Mouse (Mus musculus): ENCODE results near the gene Kcnab2. TPM values are rescaled to one million over a fixed set of nuclear protein-coding genes. Genes with fewer than 3 reads are reported as not detected.

The Kcnab2 gene
- total and polyA plus RNA-seq, 2 experiments = 0.37 to 0.59 TPM

DNA sequence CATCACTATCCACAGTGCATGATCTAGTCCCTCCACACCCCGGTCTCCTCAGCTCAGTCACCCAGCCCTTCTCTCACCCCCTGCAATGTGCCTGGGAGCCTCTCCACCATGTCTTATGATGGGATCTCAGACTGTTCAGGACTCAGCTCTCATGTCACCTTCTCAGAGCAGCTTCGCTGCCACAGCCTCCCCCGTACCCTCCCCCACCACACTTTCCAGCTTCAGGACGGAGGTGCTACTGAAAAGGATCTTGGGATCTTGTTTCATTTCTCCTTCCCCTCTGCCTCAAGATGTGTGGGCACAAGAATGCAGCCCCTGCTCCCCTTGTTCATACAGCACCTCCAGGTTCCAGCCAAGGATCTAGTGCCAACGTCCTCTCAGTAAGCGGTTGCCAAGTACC lies 54.1 kb downstream of the Kcnab2 start:
- no peak for DNase-seq (ENCODE audit: extremely low read depth, low read depth, low spot score)
- H3K79me2 ChIP-seq (ENCODE audit: control insufficient read depth, insufficient read depth, low read length) = no peaks in the 10 kb centered on the region
- 85% methylated on average over 6 of the region's 6 CpGs for WGBS
- H3K4me1 ChIP-seq (ENCODE audit: control insufficient read depth, insufficient read depth, low read length) = no peaks in the 10 kb centered on the region
- no peaks in the 10 kb centered on the region for H3K27me3 ChIP-seq (ENCODE audit: control insufficient read depth, insufficient read depth, low read length)
- H3K27ac ChIP-seq (replicated peaks; ENCODE audit: insufficient read depth, low read depth, low read length) = no peak overlapping the region
- H3K4me3 ChIP-seq (ENCODE audit: insufficient read depth, low read depth, low read length) = no peak overlapping the region
- no peak for TF ChIP-seq POLR2A (IDR thresholded peaks at IDR 0.05; ENCODE audit: extremely low read depth, insufficient read depth, low read length)
- TF ChIP-seq CTCF (IDR thresholded peaks at IDR 0.05; ENCODE audit: low read depth, low read length) = no peak
- no peaks in the 10 kb centered on the region for H3K36me3 ChIP-seq (ENCODE audit: control insufficient read depth, insufficient read depth, low read length)
- no peak overlapping the region for H3K9ac ChIP-seq (ENCODE audit: low read depth, low read length)

DNA sequence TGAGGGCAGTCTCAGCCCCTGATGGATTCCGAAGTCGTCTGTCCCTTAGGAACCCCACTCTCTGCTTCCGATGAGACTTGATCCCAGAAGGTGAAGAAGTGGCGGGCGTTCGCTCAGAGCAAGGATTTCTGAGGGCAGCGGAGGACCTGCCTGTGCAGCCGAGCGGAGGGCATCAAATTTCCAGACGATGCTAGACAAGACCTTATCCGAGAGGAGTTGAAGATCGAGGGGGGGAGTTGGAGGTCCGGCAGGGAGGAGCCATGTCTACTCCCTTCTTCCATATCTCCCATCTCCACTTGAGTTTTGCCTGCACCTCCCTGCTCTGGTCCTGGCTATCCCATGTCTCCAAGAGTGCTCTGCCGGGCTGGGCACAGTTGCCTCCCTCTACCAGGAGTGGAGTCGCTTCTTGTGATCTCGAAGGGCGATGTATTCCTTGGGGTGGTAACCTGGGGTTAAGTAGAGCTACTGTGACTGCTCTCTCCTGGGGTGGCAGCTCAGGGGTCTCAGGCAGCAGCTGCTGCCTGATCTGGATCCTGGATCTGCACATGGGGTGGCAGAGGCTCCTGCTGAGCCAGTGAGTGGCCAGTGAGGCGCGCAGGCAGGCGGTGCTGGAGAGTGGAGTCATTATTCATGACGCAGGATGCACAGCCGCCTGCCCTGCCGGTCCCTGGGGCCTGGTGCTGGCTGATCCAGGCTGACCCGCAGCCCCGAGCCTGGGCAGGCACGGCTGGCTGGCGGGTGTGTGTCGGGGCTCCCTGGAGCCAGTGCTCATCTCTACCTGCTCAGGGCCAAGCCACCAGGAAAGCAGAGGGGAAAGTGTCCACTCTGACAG lies 59.2 kb downstream of the Kcnab2 start:
- no peak for DNase-seq (ENCODE audit: extremely low read depth, low read depth, low spot score)
- no peaks in the 10 kb centered on the region for H3K27me3 ChIP-seq (ENCODE audit: control insufficient read depth, insufficient read depth, low read length)
- H3K27ac ChIP-seq (replicated peaks; ENCODE audit: insufficient read depth, low read depth, low read length) = no peak overlapping the region
- H3K4me1 ChIP-seq (ENCODE audit: control insufficient read depth, insufficient read depth, low read length) = no peaks in the 10 kb centered on the region
- 48% methylated on average over 28 of the region's 28 CpGs for WGBS
- no peaks in the 10 kb centered on the region for H3K36me3 ChIP-seq (ENCODE audit: control insufficient read depth, insufficient read depth, low read length)
- H3K4me3 ChIP-seq (ENCODE audit: insufficient read depth, low read depth, low read length) = no peak overlapping the region
- no peak overlapping the region for H3K9ac ChIP-seq (ENCODE audit: low read depth, low read length)
- TF ChIP-seq CTCF (IDR thresholded peaks at IDR 0.05; ENCODE audit: low read depth, low read length) (no peak), POLR2A (IDR thresholded peaks at IDR 0.05; ENCODE audit: extremely low read depth, insufficient read depth, low read length) (no peak)
- no peaks in the 10 kb centered on the region for H3K79me2 ChIP-seq (ENCODE audit: control insufficient read depth, insufficient read depth, low read length)

DNA sequence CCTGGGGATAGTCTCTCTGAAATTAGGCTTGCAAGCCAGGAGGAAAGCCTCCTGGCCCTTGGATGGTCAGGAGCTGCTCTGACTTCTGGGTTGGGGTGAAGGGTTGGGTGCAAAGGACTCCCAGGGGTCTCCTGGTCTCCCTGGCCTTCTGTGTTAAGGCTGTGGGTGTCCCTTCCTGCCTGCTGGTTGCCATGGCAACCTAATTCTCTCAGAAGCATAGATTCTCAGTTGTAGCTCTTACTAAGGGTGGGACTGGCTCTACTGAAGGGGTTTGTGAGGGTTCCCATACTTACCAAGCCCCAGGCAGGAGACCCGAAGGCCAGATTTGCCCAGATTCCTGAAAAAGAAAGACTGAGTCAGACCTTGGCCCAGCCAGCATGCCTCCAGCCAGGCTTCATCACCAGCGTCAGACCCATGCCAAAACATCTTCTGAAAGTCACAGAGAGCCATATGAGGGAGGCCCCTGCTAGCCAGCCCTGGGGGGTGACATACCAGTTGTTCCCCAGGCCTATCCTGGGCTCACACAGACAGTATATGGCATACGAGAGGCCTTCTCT lies 65.1 kb downstream of the Kcnab2 start:
- H3K36me3 ChIP-seq (ENCODE audit: control insufficient read depth, insufficient read depth, low read length) = no peaks in the 10 kb centered on the region
- TF ChIP-seq POLR2A (IDR thresholded peaks at IDR 0.05; ENCODE audit: extremely low read depth, insufficient read depth, low read length) = no peak
- no peak for TF ChIP-seq CTCF (IDR thresholded peaks at IDR 0.05; ENCODE audit: low read depth, low read length)
- H3K9ac ChIP-seq (ENCODE audit: low read depth, low read length) = no peak overlapping the region
- DNase-seq (ENCODE audit: extremely low read depth, low read depth, low spot score) = no peak
- WGBS = 77% methylated on average over 3 of the region's 3 CpGs
- no peak overlapping the region for H3K27ac ChIP-seq (replicated peaks; ENCODE audit: insufficient read depth, low read depth, low read length)
- no peak overlapping the region for H3K4me3 ChIP-seq (ENCODE audit: insufficient read depth, low read depth, low read length)
- no peaks in the 10 kb centered on the region for H3K4me1 ChIP-seq (ENCODE audit: control insufficient read depth, insufficient read depth, low read length)
- no peaks in the 10 kb centered on the region for H3K79me2 ChIP-seq (ENCODE audit: control insufficient read depth, insufficient read depth, low read length)
- H3K27me3 ChIP-seq (ENCODE audit: control insufficient read depth, insufficient read depth, low read length) = no peaks in the 10 kb centered on the region

DNA sequence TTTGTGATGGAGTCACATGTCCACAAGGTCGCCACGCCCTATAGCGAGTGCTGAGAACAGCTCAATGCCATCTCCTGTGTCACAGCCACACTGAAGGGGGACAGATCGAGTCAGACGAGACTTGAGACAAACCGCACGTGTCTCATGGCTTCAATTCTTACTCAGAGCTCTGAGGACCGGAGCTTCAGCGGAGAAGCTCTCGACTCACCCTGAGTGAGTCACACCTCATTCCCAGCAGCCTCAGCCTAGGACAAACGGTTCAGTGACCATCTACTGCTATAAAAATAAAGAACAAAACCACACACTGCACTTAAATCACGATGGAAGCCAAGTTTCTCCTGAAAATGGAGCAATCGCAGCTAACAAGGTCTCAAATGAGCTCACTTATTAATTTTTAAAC lies 66.7 kb downstream of the Kcnab2 start:
- H3K79me2 ChIP-seq (ENCODE audit: control insufficient read depth, insufficient read depth, low read length) = no peaks in the 10 kb centered on the region
- H3K36me3 ChIP-seq (ENCODE audit: control insufficient read depth, insufficient read depth, low read length) = no peaks in the 10 kb centered on the region
- no peaks in the 10 kb centered on the region for H3K27me3 ChIP-seq (ENCODE audit: control insufficient read depth, insufficient read depth, low read length)
- H3K4me3 ChIP-seq (ENCODE audit: insufficient read depth, low read depth, low read length) = no peak overlapping the region
- WGBS = 76% methylated on average over 13 of the region's 13 CpGs
- no peaks in the 10 kb centered on the region for H3K4me1 ChIP-seq (ENCODE audit: control insufficient read depth, insufficient read depth, low read length)
- DNase-seq (ENCODE audit: extremely low read depth, low read depth, low spot score) = no peak
- no peak for TF ChIP-seq CTCF (IDR thresholded peaks at IDR 0.05; ENCODE audit: low read depth, low read length)
- no peak for TF ChIP-seq POLR2A (IDR thresholded peaks at IDR 0.05; ENCODE audit: extremely low read depth, insufficient read depth, low read length)
- no peak overlapping the region for H3K27ac ChIP-seq (replicated peaks; ENCODE audit: insufficient read depth, low read depth, low read length)
- H3K9ac ChIP-seq (ENCODE audit: low read depth, low read length) = no peak overlapping the region

DNA sequence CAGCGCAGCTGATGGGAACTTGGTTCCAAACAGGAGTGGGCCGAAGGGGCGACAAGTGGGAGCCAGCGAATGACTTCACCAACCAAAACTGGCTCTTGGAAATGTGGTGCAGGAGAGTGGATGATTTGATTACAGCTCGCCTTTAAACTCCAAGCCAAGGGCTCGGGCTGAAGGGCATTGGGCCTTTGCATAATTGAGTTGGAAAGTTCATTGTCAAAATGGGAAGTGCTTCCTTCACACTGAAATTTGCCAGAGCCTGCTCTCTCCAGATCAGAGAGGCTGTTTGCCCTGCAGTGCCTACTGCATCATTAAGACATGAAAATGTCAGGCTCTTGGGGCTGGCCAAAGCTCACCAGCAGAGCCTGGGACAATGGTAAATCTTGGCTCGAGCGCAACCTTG lies 71.1 kb downstream of the Kcnab2 start:
- Histone ChIP-seq H3K36me3 (ENCODE audit: control insufficient read depth, insufficient read depth, low read length) (no peaks in the 10 kb centered on the region), H3K4me3 (ENCODE audit: insufficient read depth, low read depth, low read length) (no peak overlapping the region), H3K79me2 (ENCODE audit: control insufficient read depth, insufficient read depth, low read length) (no peaks in the 10 kb centered on the region), H3K9ac (ENCODE audit: low read depth, low read length) (no peak overlapping the region), H3K27me3 (ENCODE audit: control insufficient read depth, insufficient read depth, low read length) (no peaks in the 10 kb centered on the region), H3K27ac (replicated peaks; ENCODE audit: insufficient read depth, low read depth, low read length) (no peak overlapping the region), H3K4me1 (ENCODE audit: control insufficient read depth, insufficient read depth, low read length) (no peaks in the 10 kb centered on the region)
- TF ChIP-seq POLR2A (IDR thresholded peaks at IDR 0.05; ENCODE audit: extremely low read depth, insufficient read depth, low read length) = no peak
- TF ChIP-seq CTCF (IDR thresholded peaks at IDR 0.05; ENCODE audit: low read depth, low read length) = no peak
- DNase-seq (ENCODE audit: extremely low read depth, low read depth, low spot score) = no peak
- 77% methylated on average over 8 of the region's 8 CpGs for WGBS

DNA sequence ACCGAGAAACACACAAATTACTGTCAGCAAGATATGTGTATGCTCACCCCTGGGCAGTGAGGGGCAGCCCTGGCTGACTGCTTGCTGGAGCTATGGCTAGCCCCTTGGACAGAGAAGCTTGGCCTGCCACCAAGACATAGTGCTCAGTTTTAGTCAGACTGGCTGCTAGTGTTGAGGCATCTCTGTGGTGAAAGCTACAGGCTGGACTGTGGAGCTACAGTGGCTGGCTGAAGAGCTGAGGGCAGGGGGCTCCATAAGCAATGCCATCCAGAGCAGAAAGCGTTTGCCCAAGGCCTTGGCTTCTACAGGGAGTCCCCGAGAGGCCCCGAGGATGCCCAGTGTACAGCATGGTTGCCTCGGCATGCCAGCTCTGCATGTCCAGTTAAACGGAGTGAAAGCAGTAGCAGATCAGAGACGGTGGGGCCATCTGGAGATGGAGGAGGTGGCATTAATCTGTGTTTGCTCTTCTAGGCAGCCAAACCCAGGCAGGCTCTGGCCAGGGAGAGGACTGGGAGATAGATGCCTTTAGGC lies 71.9 kb downstream of the Kcnab2 start:
- Histone ChIP-seq H3K79me2 (ENCODE audit: control insufficient read depth, insufficient read depth, low read length) (no peaks in the 10 kb centered on the region), H3K27ac (replicated peaks; ENCODE audit: insufficient read depth, low read depth, low read length) (no peak overlapping the region), H3K27me3 (ENCODE audit: control insufficient read depth, insufficient read depth, low read length) (no peaks in the 10 kb centered on the region), H3K4me3 (ENCODE audit: insufficient read depth, low read depth, low read length) (no peak overlapping the region), H3K9ac (ENCODE audit: low read depth, low read length) (no peak overlapping the region), H3K4me1 (ENCODE audit: control insufficient read depth, insufficient read depth, low read length) (no peaks in the 10 kb centered on the region), H3K36me3 (ENCODE audit: control insufficient read depth, insufficient read depth, low read length) (no peaks in the 10 kb centered on the region)
- TF ChIP-seq CTCF (IDR thresholded peaks at IDR 0.05; ENCODE audit: low read depth, low read length) (no peak), POLR2A (IDR thresholded peaks at IDR 0.05; ENCODE audit: extremely low read depth, insufficient read depth, low read length) (no peak)
- WGBS = 67% methylated on average over 7 of the region's 7 CpGs
- no peak for DNase-seq (ENCODE audit: extremely low read depth, low read depth, low spot score)
